Mouse (Mus musculus) lung, adult 2 months (tissue): ENCODE measurements at regions not wholly inside any gene's neighbourhood (a gene's known extent, or its start where the extent isn't known, plus 50 kb on each side); places are given as distances from the start of the nearest gene placed in this dataset.

Experiments used
- CTCF ChIP-seq: fragments of 200-500 bp; IDR thresholded peaks from 2 replicates; pipeline ENCODE4 v1.5.1; 2011; ENCODE audit warnings: mild to moderate bottlenecking, low read length, control low read depth; ENCODE audit not compliant: insufficient read depth
- POLR2A ChIP-seq: fragments of 200-500 bp; IDR thresholded peaks from 2 replicates; pipeline ENCODE4 v1.6.1; 2011; ENCODE audit warnings: low read depth, mild to moderate bottlenecking, control low read depth, low read length, borderline replicate concordance; ENCODE audit errors: extremely low read depth

GRCm38 (mm10) chr15:10814709-10815108 is 100.3 kb upstream of the Rai14 start:
- TF ChIP-seq CTCF: no peak
- no peak for TF ChIP-seq POLR2A
